Mouse (Mus musculus): ENCODE measurements around the gene Fam166b. TPM values are rescaled to one million over a fixed set of nuclear protein-coding genes. Genes with fewer than 3 reads are reported as not detected.
A peak's percentile ranks its signal among the peaks of the same experiment; 100 is the strongest.

Gene Fam166b
- polyA plus RNA-seq, 1 experiment from 2014 or later = not detected

- H3K36me3 ChIP-seq (ENCODE audit: control insufficient read depth, insufficient read depth, low read length) = no peaks in the 10 kb centered on the region
- no peak overlapping the region for H3K9ac ChIP-seq (ENCODE audit: low read length)
- no peaks in the 10 kb centered on the region for H3K9me3 ChIP-seq (ENCODE audit: control insufficient read depth, low read length)
- ATAC-seq (ENCODE audit: insufficient number of reproducible peaks, low FRiP score, low TSS enrichment, low read depth) = no peak
- DNase-seq (ENCODE audit: low spot score) = no peak
- peaks cover 30% of the 10 kb centered on the region for H3K27me3 ChIP-seq (ENCODE audit: control insufficient read depth, insufficient read depth, low read length)
- WGBS = 21% methylated on average over 8 of the region's 8 CpGs
- H3K27ac ChIP-seq (replicated peaks; ENCODE audit: low read depth, low read length) = no peak overlapping the region
- H3K4me3 ChIP-seq (ENCODE audit: low read depth, low read length) = no peak overlapping the region
- no peaks in the 10 kb centered on the region for H3K4me1 ChIP-seq (ENCODE audit: control insufficient read depth, insufficient read depth, low read length)
- no peak overlapping the region for H3K4me2 ChIP-seq (ENCODE audit: low read depth, severe bottlenecking)
Observed at GRCm38 (mm10) chr4:43457124-43457523, 28.2 kb upstream of the Fam166b start.

- no peaks in the 10 kb centered on the region for H3K4me1 ChIP-seq (ENCODE audit: control insufficient read depth, insufficient read depth, low read length)
- no peak overlapping the region for H3K4me3 ChIP-seq (ENCODE audit: low read depth, low read length)
- peaks cover 30% of the 10 kb centered on the region for H3K27me3 ChIP-seq (ENCODE audit: control insufficient read depth, insufficient read depth, low read length)
- H3K27ac ChIP-seq (replicated peaks; ENCODE audit: low read depth, low read length) = no peak overlapping the region
- DNase-seq (ENCODE audit: low spot score) = no peak
- H3K4me2 ChIP-seq (ENCODE audit: low read depth, severe bottlenecking) = no peak overlapping the region
- H3K36me3 ChIP-seq (ENCODE audit: control insufficient read depth, insufficient read depth, low read length) = no peaks in the 10 kb centered on the region
- ATAC-seq (ENCODE audit: insufficient number of reproducible peaks, low FRiP score, low TSS enrichment, low read depth) = no peak
- H3K9ac ChIP-seq (ENCODE audit: low read length) = no peak overlapping the region
- 19% methylated on average over 4 of the region's 4 CpGs for WGBS
- no peaks in the 10 kb centered on the region for H3K9me3 ChIP-seq (ENCODE audit: control insufficient read depth, low read length)
Observed at GRCm38 (mm10) chr4:43456470-43456869, 27.5 kb upstream of the Fam166b start.

- Histone ChIP-seq H3K9me3 (ENCODE audit: control insufficient read depth, low read length) (no peaks in the 10 kb centered on the region), H3K4me1 (ENCODE audit: control insufficient read depth, insufficient read depth, low read length) (no peaks in the 10 kb centered on the region), H3K27ac (replicated peaks; ENCODE audit: low read depth, low read length) (no peak within 1 kb of the TSS), H3K9ac (ENCODE audit: low read length) (peak within 1 kb of the TSS; percentile 45; the same call in 1 of the 2 replicates), H3K4me2 (ENCODE audit: low read depth, severe bottlenecking) (peak within 1 kb of the TSS; percentile 44), H3K27me3 (ENCODE audit: control insufficient read depth, insufficient read depth, low read length) (peaks cover 30% of the 10 kb centered on the region), H3K36me3 (ENCODE audit: control insufficient read depth, insufficient read depth, low read length) (no peaks in the 10 kb centered on the region), H3K4me3 (ENCODE audit: low read depth, low read length) (peak within 1 kb of the TSS; percentile 14)
- ATAC-seq (ENCODE audit: insufficient number of reproducible peaks, low FRiP score, low TSS enrichment, low read depth) (no peak), DNase-seq (ENCODE audit: low spot score) (no peak)
- whole genome bisulfite sequencing = 27% methylated on average over 20 of the region's 20 CpGs
Observed at GRCm38 (mm10) chr4:43454041-43454836, 25.3 kb upstream of the Fam166b start, which contains the start of gene Cd72. TSS of gene Cd72 (minus strand) at chr4:43454628.

- Histone ChIP-seq H3K27me3 (ENCODE audit: control insufficient read depth, insufficient read depth, low read length) (peaks cover 30% of the 10 kb centered on the region), H3K9me3 (ENCODE audit: control insufficient read depth, low read length) (no peaks in the 10 kb centered on the region), H3K9ac (ENCODE audit: low read length) (peak overlapping the region; percentile 45; the same call in 1 of the 2 replicates), H3K4me2 (ENCODE audit: low read depth, severe bottlenecking) (peak overlapping the region; percentile 44), H3K4me1 (ENCODE audit: control insufficient read depth, insufficient read depth, low read length) (no peaks in the 10 kb centered on the region), H3K36me3 (ENCODE audit: control insufficient read depth, insufficient read depth, low read length) (no peaks in the 10 kb centered on the region), H3K27ac (replicated peaks; ENCODE audit: low read depth, low read length) (no peak overlapping the region), H3K4me3 (ENCODE audit: low read depth, low read length) (peak overlapping the region; percentile 14)
- ATAC-seq (ENCODE audit: insufficient number of reproducible peaks, low FRiP score, low TSS enrichment, low read depth) (no peak), DNase-seq (ENCODE audit: low spot score) (peak; percentile 39)
- WGBS = under 1% methylated on average over 18 of the region's 18 CpGs
Observed at GRCm38 (mm10) chr4:43453413-43453812, 24.5 kb upstream of the Fam166b start.

- Histone ChIP-seq H3K9me3 (ENCODE audit: control insufficient read depth, low read length) (no peaks in the 10 kb centered on the region), H3K4me2 (ENCODE audit: low read depth, severe bottlenecking) (no peak overlapping the region), H3K36me3 (ENCODE audit: control insufficient read depth, insufficient read depth, low read length) (no peaks in the 10 kb centered on the region), H3K4me1 (ENCODE audit: control insufficient read depth, insufficient read depth, low read length) (no peaks in the 10 kb centered on the region), H3K27ac (replicated peaks; ENCODE audit: low read depth, low read length) (no peak overlapping the region), H3K27me3 (ENCODE audit: control insufficient read depth, insufficient read depth, low read length) (peaks cover 28% of the 10 kb centered on the region), H3K4me3 (ENCODE audit: low read depth, low read length) (no peak overlapping the region), H3K9ac (ENCODE audit: low read length) (no peak overlapping the region)
- DNase-seq (ENCODE audit: low spot score) (no peak), ATAC-seq (ENCODE audit: insufficient number of reproducible peaks, low FRiP score, low TSS enrichment, low read depth) (no peak)
- WGBS = 56% methylated on average over 11 of the region's 11 CpGs
Observed at GRCm38 (mm10) chr4:43452315-43452714, 23.4 kb upstream of the Fam166b start.

- no peak for ATAC-seq (ENCODE audit: insufficient number of reproducible peaks, low FRiP score, low TSS enrichment, low read depth)
- Histone ChIP-seq H3K27me3 (ENCODE audit: control insufficient read depth, insufficient read depth, low read length) (peaks cover 13% of the 10 kb centered on the region), H3K36me3 (ENCODE audit: control insufficient read depth, insufficient read depth, low read length) (peaks cover 8% of the 10 kb centered on the region), H3K4me3 (ENCODE audit: low read depth, low read length) (no peak overlapping the region), H3K4me1 (ENCODE audit: control insufficient read depth, insufficient read depth, low read length) (peaks cover 9% of the 10 kb centered on the region), H3K4me2 (ENCODE audit: low read depth, severe bottlenecking) (no peak overlapping the region), H3K27ac (replicated peaks; ENCODE audit: low read depth, low read length) (no peak overlapping the region), H3K9me3 (ENCODE audit: control insufficient read depth, low read length) (no peaks in the 10 kb centered on the region), H3K9ac (ENCODE audit: low read length) (no peak overlapping the region)
- 83% methylated on average over 3 of the region's 3 CpGs for WGBS
- no peak for DNase-seq (ENCODE audit: low spot score)
Observed at GRCm38 (mm10) chr4:43448554-43448953, 19.6 kb upstream of the Fam166b start.

GRCm38 (mm10) chr4:43447251-43447650 lies 18.3 kb upstream of the Fam166b start:
- Histone ChIP-seq H3K27ac (replicated peaks; ENCODE audit: low read depth, low read length) (no peak overlapping the region), H3K27me3 (ENCODE audit: control insufficient read depth, insufficient read depth, low read length) (peaks cover under 1% of the 10 kb centered on the region; the same call in 1 of the 2 replicates), H3K4me2 (ENCODE audit: low read depth, severe bottlenecking) (no peak overlapping the region), H3K4me3 (ENCODE audit: low read depth, low read length) (no peak overlapping the region), H3K9ac (ENCODE audit: low read length) (no peak overlapping the region), H3K36me3 (ENCODE audit: control insufficient read depth, insufficient read depth, low read length) (peaks cover 8% of the 10 kb centered on the region), H3K4me1 (ENCODE audit: control insufficient read depth, insufficient read depth, low read length) (peaks cover 9% of the 10 kb centered on the region), H3K9me3 (ENCODE audit: control insufficient read depth, low read length) (no peaks in the 10 kb centered on the region)
- no peak for DNase-seq (ENCODE audit: low spot score)
- ATAC-seq (ENCODE audit: insufficient number of reproducible peaks, low FRiP score, low TSS enrichment, low read depth) = no peak
- whole genome bisulfite sequencing = 91% methylated on average over 13 of the region's 13 CpGs

GRCm38 (mm10) chr4:43443511-43443910 lies 14.6 kb upstream of the Fam166b start:
- Histone ChIP-seq H3K9me3 (ENCODE audit: control insufficient read depth, low read length) (no peaks in the 10 kb centered on the region), H3K27me3 (ENCODE audit: control insufficient read depth, insufficient read depth, low read length) (no peaks in the 10 kb centered on the region), H3K4me2 (ENCODE audit: low read depth, severe bottlenecking) (peak overlapping the region; percentile 92), H3K36me3 (ENCODE audit: control insufficient read depth, insufficient read depth, low read length) (peaks cover 8% of the 10 kb centered on the region), H3K4me3 (ENCODE audit: low read depth, low read length) (peak overlapping the region; percentile 80), H3K4me1 (ENCODE audit: control insufficient read depth, insufficient read depth, low read length) (peaks cover 9% of the 10 kb centered on the region), H3K27ac (replicated peaks; ENCODE audit: low read depth, low read length) (peak overlapping the region; percentile 81; the same call in 1 of the 2 replicates), H3K9ac (ENCODE audit: low read length) (peak overlapping the region; percentile 95)
- WGBS = 1% methylated on average over 24 of the region's 28 CpGs
- no peak for ATAC-seq (ENCODE audit: insufficient number of reproducible peaks, low FRiP score, low TSS enrichment, low read depth)
- DNase-seq (ENCODE audit: low spot score) = peak; percentile 65
